Mouse (Mus musculus) retina, postnatal 7 days (tissue): ENCODE results near the gene Rbm24.

Experiments used
- DNase-seq: peaks from one replicate; pipeline ENCODE4 v3.0.0-alpha.2; 2012; ENCODE audit warnings: low read depth, low spot score

Rbm24 gene

GRCm38 (mm10) chr13:46418141-46418601 is at the start of gene Rbm24:
Rbm24 (plus strand) TSS chr13:46418434.
- no peak for DNase-seq

- no peak for DNase-seq
These were observed 45.4 kb upstream of the Rbm24 start for GRCm38 (mm10) chr13:46372884-46373283.

GRCm38 (mm10) chr13:46375371-46375770 is 42.9 kb upstream of the Rbm24 start:
- no peak for DNase-seq

- no peak for DNase-seq
These were observed 30.8 kb upstream of the Rbm24 start for GRCm38 (mm10) chr13:46387396-46387795.

GRCm38 (mm10) chr13:46391654-46392053 is 26.6 kb upstream of the Rbm24 start:
- no peak for DNase-seq

- no peak for DNase-seq
These were observed 25.3 kb upstream of the Rbm24 start for GRCm38 (mm10) chr13:46392893-46393292.

GRCm38 (mm10) chr13:46393936-46394335 is 24.3 kb upstream of the Rbm24 start:
- no peak for DNase-seq

- no peak for DNase-seq
These were observed 21.0 kb upstream of the Rbm24 start for GRCm38 (mm10) chr13:46397235-46397634.

- DNase-seq = no peak
These were observed 11.1 kb upstream of the Rbm24 start for GRCm38 (mm10) chr13:46407151-46407550.

GRCm38 (mm10) chr13:46412247-46412646 is 6.0 kb upstream of the Rbm24 start:
- DNase-seq = no peak

GRCm38 (mm10) chr13:46413588-46413987 is 4.6 kb upstream of the Rbm24 start:
- DNase-seq = no peak

- DNase-seq = no peak
These were observed 4.2 kb upstream of the Rbm24 start for GRCm38 (mm10) chr13:46414050-46414449.

GRCm38 (mm10) chr13:46416021-46416420 is 2.2 kb upstream of the Rbm24 start:
- DNase-seq = no peak

- no peak for DNase-seq
These were observed 640 bp upstream of the Rbm24 start for GRCm38 (mm10) chr13:46417594-46417993.

GRCm38 (mm10) chr13:46418731-46419545 is 704 bp downstream of the Rbm24 start:
- DNase-seq = no peak

- DNase-seq = no peak
These were observed 1.4 kb downstream of the Rbm24 start for GRCm38 (mm10) chr13:46419648-46420047.

- no peak for DNase-seq
These were observed 1.9 kb downstream of the Rbm24 start for GRCm38 (mm10) chr13:46420095-46420494.

- DNase-seq = no peak
These were observed 5.6 kb downstream of the Rbm24 start for GRCm38 (mm10) chr13:46423805-46424204.

- no peak for DNase-seq
These were observed 6.1 kb downstream of the Rbm24 start for GRCm38 (mm10) chr13:46424376-46424775.

- no peak for DNase-seq
These were observed 8.5 kb downstream of the Rbm24 start for GRCm38 (mm10) chr13:46426651-46427269.

GRCm38 (mm10) chr13:46428964-46429363 is 10.7 kb downstream of the Rbm24 start:
- no peak for DNase-seq

GRCm38 (mm10) chr13:46429866-46430265 is 11.6 kb downstream of the Rbm24 start:
- no peak for DNase-seq
